Mouse (Mus musculus) liver, embryonic 11.5 days (tissue): ENCODE results near the gene Spred2. TPM values are rescaled to one million over a fixed set of nuclear protein-coding genes. Genes with fewer than 3 reads are reported as not detected.

Experiments used
- ATAC-seq: fragments of 200-750 bp; cut with Nextera tagmentation; replicated peaks from 2 replicates; pipeline ENCODE4 v1.8.0; 2017; ENCODE audit warnings: moderate number of reproducible peaks, mild to moderate bottlenecking, moderate TSS enrichment, moderate library complexity; ENCODE audit not compliant: low FRiP score
- DNase-seq: peaks from one replicate; pipeline ENCODE4 v3.0.0-alpha.2; 2017; ENCODE audit warnings: low spot score
- H3K27ac ChIP-seq: fragments of 300-500 bp; sonication (generic); 2 replicates; pipeline ENCODE4 v1.5.1; 2014; ENCODE audit warnings: mild to moderate bottlenecking, low read depth, low read length, control low read depth
- H3K27me3 ChIP-seq: fragments of 300-500 bp; sonication (generic); replicated peaks from 2 replicates; pipeline ENCODE4 v1.6.1; 2014; ENCODE audit warnings: low read length, mixed read lengths; ENCODE audit not compliant: control insufficient read depth, insufficient read depth
- H3K36me3 ChIP-seq: fragments of 300-500 bp; sonication (generic); 2 replicates; pipeline ENCODE4 v1.6.1; 2014; ENCODE audit warnings: mild to moderate bottlenecking, low read length, moderate library complexity, mixed read lengths; ENCODE audit not compliant: control insufficient read depth, insufficient read depth
- H3K4me1 ChIP-seq: fragments of 300-500 bp; sonication (generic); replicated peaks from 2 replicates; pipeline ENCODE4 v1.6.1; 2014; ENCODE audit warnings: low read length, mixed read lengths; ENCODE audit not compliant: control insufficient read depth, insufficient read depth
- H3K4me2 ChIP-seq: fragments of 300-500 bp; sonication (generic); 2 replicates; pipeline ENCODE4 v1.6.1; 2014; ENCODE audit warnings: mild to moderate bottlenecking, control low read depth, moderate library complexity
- H3K4me3 ChIP-seq: fragments of 300-500 bp; sonication (generic); 2 replicates; pipeline ENCODE4 v1.5.1; 2014; ENCODE audit warnings: low read depth, low read length, control low read depth
- H3K9ac ChIP-seq: fragments of 300-500 bp; sonication (generic); 2 replicates; pipeline ENCODE4 v1.6.1; 2014; ENCODE audit warnings: low read depth, low read length, control low read depth
- H3K9me3 ChIP-seq: fragments of 300-500 bp; sonication (generic); 2 replicates; pipeline ENCODE4 v1.6.1; 2016; ENCODE audit warnings: low read length, inconsistent platforms, mixed read lengths; ENCODE audit not compliant: control insufficient read depth
- WGBS: fragments of 180-500 bp; shearing (Covaris S2); extraction: QIAGEN DNeasy Blood & Tissue Kit; methylation state at CpG from one replicate; pipeline ENCODE4 v1.1.7; 2014; 5-methylcytosine and 5-hydroxymethylcytosine counted together
- polyA plus RNA-seq: library from polyadenylated mRNA; unstranded; fragments of >200 nt; fragmentation: Nextera tagmentation; extraction: Ambion mirVana; gene quantifications from 2 replicates; pipeline ENCODE4 v1.2.1, GENCODE M21; 2014

Spred2 gene
- polyA plus RNA-seq, 1 experiment from 2014 or later, result 5.0 TPM

DNA sequence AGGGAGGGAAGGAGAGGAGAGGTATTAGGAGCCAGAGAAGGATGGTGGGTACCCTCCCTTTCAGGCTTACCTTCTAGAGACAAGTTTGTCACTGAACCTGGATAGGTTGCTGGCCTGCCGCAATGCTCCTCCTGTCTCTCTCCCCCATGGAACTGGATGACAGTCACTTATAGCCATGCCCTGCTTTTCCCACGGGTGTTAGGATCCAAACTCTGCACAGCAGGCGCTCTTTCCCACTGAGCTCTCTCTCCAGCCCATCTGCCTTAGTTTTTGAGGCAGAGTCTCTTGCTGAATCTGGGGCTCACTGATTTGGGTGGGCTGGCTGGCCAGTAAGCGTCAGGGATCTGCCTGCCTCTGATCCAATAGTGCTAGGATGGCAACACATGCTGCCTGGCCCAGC lies 23.5 kb upstream of the Spred2 start:
- H3K36me3 ChIP-seq, result no peaks in the 10 kb centered on the region
- 74% methylated on average over 4 of the region's 4 CpGs for WGBS
- ATAC-seq (no peak), DNase-seq (no peak)
- no peak overlapping the region for H3K9ac ChIP-seq
- H3K9me3 ChIP-seq, result no peaks in the 10 kb centered on the region
- H3K27ac ChIP-seq, result no peak overlapping the region
- H3K4me3 ChIP-seq, result no peak overlapping the region
- H3K27me3 ChIP-seq, result no peaks in the 10 kb centered on the region
- H3K4me2 ChIP-seq, result no peak overlapping the region
- H3K4me1 ChIP-seq, result no peaks in the 10 kb centered on the region

GRCm38 (mm10) chr11:19911216-19911615 lies 13.0 kb upstream of the Spred2 start:
- Histone ChIP-seq H3K9ac (no peak overlapping the region), H3K36me3 (no peaks in the 10 kb centered on the region), H3K4me3 (no peak overlapping the region), H3K4me2 (no peak overlapping the region), H3K9me3 (no peaks in the 10 kb centered on the region), H3K27me3 (no peaks in the 10 kb centered on the region), H3K27ac (no peak overlapping the region), H3K4me1 (no peaks in the 10 kb centered on the region)
- no peak for ATAC-seq
- no peak for DNase-seq
- WGBS, result 83% methylated on average over 3 of the region's 3 CpGs

GRCm38 (mm10) chr11:19912179-19912578 lies 12.0 kb upstream of the Spred2 start:
- DNase-seq (no peak), ATAC-seq (no peak)
- Histone ChIP-seq H3K9me3 (no peaks in the 10 kb centered on the region), H3K9ac (no peak overlapping the region), H3K4me2 (no peak overlapping the region), H3K27ac (no peak overlapping the region), H3K36me3 (no peaks in the 10 kb centered on the region), H3K27me3 (no peaks in the 10 kb centered on the region), H3K4me3 (no peak overlapping the region), H3K4me1 (no peaks in the 10 kb centered on the region)
- WGBS, result 74% methylated on average over 6 of the region's 6 CpGs

DNA sequence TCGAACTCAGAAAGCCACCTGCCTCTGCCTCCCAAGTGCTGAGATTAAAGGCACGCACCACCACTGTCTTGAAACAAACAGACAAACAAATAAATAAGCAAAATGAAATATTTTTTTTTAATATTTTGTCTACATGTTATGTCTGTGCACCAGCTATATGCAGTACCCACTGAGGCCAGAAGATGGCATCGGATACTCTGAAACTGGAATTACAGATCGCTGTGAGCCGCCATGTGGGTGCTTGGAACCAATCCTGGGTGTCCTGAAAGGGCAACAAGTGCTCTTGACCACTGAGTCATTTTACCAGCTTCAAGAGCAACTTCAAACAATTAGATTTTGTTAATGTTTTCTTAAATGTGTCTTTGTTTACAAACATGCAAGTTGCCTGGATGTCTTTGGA lies 11.5 kb upstream of the Spred2 start:
- WGBS, result 87% methylated on average over 5 of the region's 5 CpGs
- ATAC-seq (no peak), DNase-seq (no peak)
- Histone ChIP-seq H3K4me3 (no peak overlapping the region), H3K9me3 (no peaks in the 10 kb centered on the region), H3K27me3 (no peaks in the 10 kb centered on the region), H3K27ac (no peak overlapping the region), H3K4me1 (no peaks in the 10 kb centered on the region), H3K9ac (no peak overlapping the region), H3K36me3 (no peaks in the 10 kb centered on the region), H3K4me2 (no peak overlapping the region)

DNA sequence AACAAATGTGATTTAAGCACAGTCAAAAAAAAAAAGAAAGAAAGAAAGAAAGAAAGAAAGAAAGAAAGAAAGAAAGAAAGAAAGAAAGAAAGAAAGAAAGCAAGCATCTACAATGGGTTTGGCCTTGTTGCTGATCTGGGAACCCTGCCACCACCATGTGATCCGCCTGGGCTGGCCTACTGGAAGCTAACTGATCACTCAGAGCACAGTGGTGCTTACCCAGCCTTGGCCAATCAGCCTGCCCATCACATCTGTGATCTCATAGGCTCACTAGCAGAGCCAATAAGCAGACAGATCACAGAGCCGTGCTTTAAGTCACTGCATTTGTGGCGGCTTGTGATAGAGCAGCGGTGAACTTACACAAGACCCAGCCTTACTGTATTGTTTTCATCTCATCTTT lies 10.4 kb upstream of the Spred2 start:
- H3K27me3 ChIP-seq, result no peaks in the 10 kb centered on the region
- no peak overlapping the region for H3K4me3 ChIP-seq
- DNase-seq (no peak), ATAC-seq (no peak)
- H3K4me1 ChIP-seq, result peaks cover 4% of the 10 kb centered on the region
- no peak overlapping the region for H3K27ac ChIP-seq
- 87% methylated on average over 4 of the region's 4 CpGs for WGBS
- no peak overlapping the region for H3K4me2 ChIP-seq
- no peaks in the 10 kb centered on the region for H3K9me3 ChIP-seq
- no peaks in the 10 kb centered on the region for H3K36me3 ChIP-seq
- H3K9ac ChIP-seq, result no peak overlapping the region

- Histone ChIP-seq H3K9me3 (no peaks in the 10 kb centered on the region), H3K4me1 (peaks cover 8% of the 10 kb centered on the region), H3K4me3 (no peak overlapping the region), H3K4me2 (no peak overlapping the region), H3K36me3 (no peaks in the 10 kb centered on the region), H3K27me3 (no peaks in the 10 kb centered on the region), H3K9ac (no peak overlapping the region), H3K27ac (no peak overlapping the region)
- no peak for DNase-seq
- no peak for ATAC-seq
- 49% methylated on average over 9 of the region's 9 CpGs for WGBS
Observed at GRCm38 (mm10) chr11:19917381-19918245, 6.6 kb upstream of the Spred2 start.

DNA sequence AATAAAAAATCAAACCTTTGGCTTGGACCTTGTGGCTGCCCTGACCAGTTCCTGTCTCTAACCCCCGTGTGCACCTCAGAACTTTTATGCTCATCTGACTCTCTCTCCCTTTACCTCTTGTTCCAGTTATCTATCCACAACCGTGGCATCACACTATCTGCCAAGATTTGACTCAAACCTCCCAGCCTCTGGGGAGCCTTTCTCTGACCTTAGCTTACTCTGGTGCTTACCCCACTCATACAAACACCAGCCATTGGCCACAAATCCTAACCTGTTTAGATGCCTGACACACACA lies 6.0 kb upstream of the Spred2 start:
- no peaks in the 10 kb centered on the region for H3K9me3 ChIP-seq
- no peak overlapping the region for H3K4me3 ChIP-seq
- H3K27me3 ChIP-seq, result no peaks in the 10 kb centered on the region
- no peaks in the 10 kb centered on the region for H3K36me3 ChIP-seq
- DNase-seq (no peak), ATAC-seq (no peak)
- H3K9ac ChIP-seq, result no peak overlapping the region
- peaks cover 8% of the 10 kb centered on the region for H3K4me1 ChIP-seq
- no peak overlapping the region for H3K27ac ChIP-seq
- H3K4me2 ChIP-seq, result no peak overlapping the region
- WGBS, result 29% methylated on average over 2 of the region's 2 CpGs

- H3K9me3 ChIP-seq, result no peaks in the 10 kb centered on the region
- H3K4me3 ChIP-seq, result peak overlapping the region; percentile 71
- peaks cover 8% of the 10 kb centered on the region for H3K4me1 ChIP-seq
- peak overlapping the region; percentile 69 for H3K9ac ChIP-seq
- H3K27ac ChIP-seq, result peak overlapping the region; percentile 86; the same call in 1 of the 2 replicates
- H3K27me3 ChIP-seq, result no peaks in the 10 kb centered on the region
- H3K4me2 ChIP-seq, result peak overlapping the region; percentile 85
- WGBS, result 6% methylated on average over 6 of the region's 6 CpGs
- H3K36me3 ChIP-seq, result no peaks in the 10 kb centered on the region
- peak; percentile 52 for DNase-seq
- ATAC-seq, result no peak
Observed at GRCm38 (mm10) chr11:19919460-19919784, 4.8 kb upstream of the Spred2 start.
